Mouse (Mus musculus) heart, postnatal 0 days (tissue): ENCODE results near the gene Pithd1. TPM values are rescaled to one million over a fixed set of nuclear protein-coding genes. Genes with fewer than 3 reads are reported as not detected.

Experiments
- ATAC-seq: fragments of 200-750 bp; cut with Nextera tagmentation; 2 replicates; pipeline ENCODE4 v1.8.0; 2017; ENCODE audit warnings: low read depth, moderate number of reproducible peaks, moderate library complexity; ENCODE audit not compliant: insufficient read depth
- DNase-seq: peaks from one replicate; pipeline ENCODE4 v3.0.0-alpha.2; 2016; ENCODE audit warnings: low spot score
- H3K27ac ChIP-seq: fragments of 300-500 bp; sonication (generic); 2 replicates; pipeline ENCODE4 v1.5.1; 2014; ENCODE audit warnings: low read depth, mild to moderate bottlenecking
- H3K27me3 ChIP-seq: fragments of 300-500 bp; sonication (generic); 2 replicates; pipeline ENCODE4 v1.6.1; 2014; ENCODE audit warnings: low read length, mixed read lengths; ENCODE audit not compliant: control insufficient read depth, insufficient read depth
- H3K36me3 ChIP-seq: fragments of 300-500 bp; sonication (generic); replicated peaks from 2 replicates; pipeline ENCODE4 v1.6.1; 2014; ENCODE audit warnings: low read length, mixed read lengths; ENCODE audit not compliant: control insufficient read depth, insufficient read depth
- H3K4me1 ChIP-seq: fragments of 300-500 bp; sonication (generic); 2 replicates; pipeline ENCODE4 v1.6.1; 2014; ENCODE audit warnings: antibody characterized with exemption; ENCODE audit not compliant: control insufficient read depth, insufficient read depth
- H3K4me2 ChIP-seq: fragments of 300-500 bp; sonication (generic); 2 replicates; pipeline ENCODE4 v1.6.1; 2014; ENCODE audit warnings: low read depth, mild to moderate bottlenecking, low read length, moderate library complexity
- H3K4me3 ChIP-seq: fragments of 300-500 bp; sonication (generic); 2 replicates; pipeline ENCODE4 v1.5.1; 2014; ENCODE audit warnings: low read depth, low read length
- H3K9ac ChIP-seq: fragments of 300-500 bp; sonication (generic); replicated peaks from 2 replicates; pipeline ENCODE4 v1.6.1; 2014; ENCODE audit warnings: low read depth, low read length, mixed read lengths
- H3K9me3 ChIP-seq: fragments of 300-500 bp; sonication (generic); replicated peaks from 2 replicates; pipeline ENCODE4 v1.6.1; 2016; ENCODE audit warnings: low read length; ENCODE audit not compliant: control insufficient read depth
- CTCF ChIP-seq: IDR thresholded peaks from 2 replicates; pipeline ENCODE4 v1.5.1; 2016; ENCODE audit warnings: antibody characterized with exemption, control low read depth, low read depth
- EP300 ChIP-seq: IDR thresholded peaks from 2 replicates; pipeline ENCODE4 v1.6.1; 2016; ENCODE audit warnings: antibody characterized with exemption, low read depth
- WGBS: fragments of 180-500 bp; shearing (Covaris S2); extraction: QIAGEN DNeasy Blood & Tissue Kit; methylation state at CpG from one replicate; pipeline ENCODE4 v1.1.7; 2014; 5-methylcytosine and 5-hydroxymethylcytosine counted together
- polyA plus RNA-seq: library from polyadenylated mRNA; unstranded; fragments of >200 nt; fragmentation: Nextera tagmentation; extraction: Ambion mirVana; gene quantifications from 2 replicates; pipeline ENCODE4 v1.2.1, GENCODE M21; 2015
- total RNA-seq: library from RNA; depleted of rRNA; stranded (reverse); fragments of >200 nt; gene quantifications from 2 replicates; pipeline ENCODE4 v1.2.3, GENCODE M21; 2014; ENCODE audit warnings: low replicate concordance

Gene Pithd1
- total and polyA plus RNA-seq, 2 experiments from 2014 or later = 24.4 to 29.5 TPM

DNA sequence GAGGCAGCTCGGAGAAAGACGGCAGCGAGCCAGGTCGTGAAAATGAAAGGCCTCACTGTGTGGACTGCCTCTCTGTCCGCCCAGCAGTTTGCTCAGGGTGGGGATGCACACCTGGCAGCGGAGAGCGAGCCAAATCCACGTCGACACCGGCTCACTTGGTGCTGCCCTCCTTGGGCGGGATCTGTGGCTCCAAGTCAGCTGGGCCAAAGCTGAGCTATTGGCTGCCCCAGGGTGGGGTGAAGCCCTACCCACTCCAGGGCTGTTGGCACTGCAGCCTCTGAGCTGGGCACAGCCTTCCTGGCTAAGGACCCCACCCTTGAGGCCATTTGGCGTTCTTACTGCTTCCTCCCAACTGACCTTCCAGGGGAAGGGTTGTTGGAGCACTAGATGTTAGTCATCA is 22.6 kb downstream of the Pithd1 start:
- DNase-seq = no peak
- 0 out of 2 replicates have a peak overlapping the region, but pooled peaks have one; percentile 2 for H3K27ac ChIP-seq

DNA sequence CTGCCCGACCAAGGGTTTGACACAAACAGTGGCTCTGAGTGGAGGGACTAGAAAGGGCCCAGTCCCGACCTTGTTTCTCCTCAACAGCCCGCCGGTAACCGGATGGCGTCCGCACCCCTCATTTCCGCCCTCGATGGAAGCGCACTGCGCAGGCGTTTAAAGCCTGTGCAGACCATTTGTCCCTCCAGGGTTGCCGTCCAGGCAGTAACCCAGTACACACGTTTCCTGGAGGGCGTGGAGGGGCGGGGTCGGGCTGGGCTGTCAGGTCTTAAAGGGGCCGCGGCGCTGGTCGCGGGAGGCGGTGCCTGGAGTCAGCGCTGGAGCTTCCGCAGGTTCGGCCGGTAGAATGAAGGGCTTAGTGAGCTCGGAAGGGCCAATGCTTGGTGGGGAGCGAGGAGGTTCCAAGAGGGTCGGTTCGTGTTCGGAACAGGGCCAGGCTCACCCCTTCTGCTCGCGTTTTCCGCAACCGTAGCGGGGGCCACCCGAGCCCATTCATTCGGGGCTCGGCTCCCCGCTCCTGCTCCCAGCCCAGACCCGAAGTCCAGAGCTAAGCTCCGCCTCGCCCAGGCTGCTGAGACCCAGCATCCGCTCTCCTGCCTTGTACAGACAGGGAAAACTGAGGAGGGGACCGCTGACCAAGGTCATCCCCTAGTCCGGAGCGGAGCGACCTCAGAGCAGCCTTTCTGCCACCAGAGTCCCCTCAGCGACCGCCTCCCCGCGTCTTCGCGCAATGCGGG is 23.4 kb downstream of the Pithd1 start, which contains the start of gene Gale:
Gale (plus strand) TSS at position 271 of the 737 bp plus-strand sequence.
- no peaks in the 10 kb centered on the region for H3K27me3 ChIP-seq
- peak; percentile 64; the same call in 1 of the 2 replicates for TF ChIP-seq EP300
- TF ChIP-seq CTCF = no peak
- peak; percentile 93 for ATAC-seq
- no peaks in the 10 kb centered on the region for H3K9me3 ChIP-seq
- H3K27ac ChIP-seq = peak within 1 kb of the TSS; percentile 94
- WGBS = under 1% methylated on average over 56 of the region's 56 CpGs
- peak within 1 kb of the TSS; percentile 80 for H3K9ac ChIP-seq
- peaks cover 48% of the 10 kb centered on the region for H3K36me3 ChIP-seq
- peak within 1 kb of the TSS; percentile 94 for H3K4me2 ChIP-seq
- peak; percentile 96 for DNase-seq
- peak within 1 kb of the TSS; percentile 73 for H3K4me3 ChIP-seq
- H3K4me1 ChIP-seq = no peaks in the 10 kb centered on the region; the same call in 1 of the 2 replicates

More for the DNA sequence above, 22.6 kb downstream of the Pithd1 start:
- Histone ChIP-seq H3K9me3 (no peaks in the 10 kb centered on the region), H3K27me3 (no peaks in the 10 kb centered on the region), H3K9ac (peak overlapping the region; percentile 80), H3K4me1 (no peaks in the 10 kb centered on the region; the same call in 1 of the 2 replicates), H3K4me3 (peak overlapping the region; percentile 73), H3K4me2 (peak overlapping the region; percentile 94), H3K36me3 (peaks cover 54% of the 10 kb centered on the region)
- WGBS = 3% methylated on average over 12 of the region's 12 CpGs
- no peak for TF ChIP-seq EP300
- peak; percentile 15; the same call in 1 of the 2 replicates for ATAC-seq

GRCm38 (mm10) chr4:135962946-135963345 is 24.1 kb downstream of the Pithd1 start:
- peaks cover 48% of the 10 kb centered on the region for H3K36me3 ChIP-seq
- H3K9ac ChIP-seq = peak overlapping the region; percentile 80
- H3K4me3 ChIP-seq = peak overlapping the region; percentile 73
- peak; percentile 31 for ATAC-seq
- TF ChIP-seq CTCF (no peak), EP300 (no peak)
- H3K27ac ChIP-seq = peak overlapping the region; percentile 94
- no peaks in the 10 kb centered on the region for H3K9me3 ChIP-seq
- H3K4me2 ChIP-seq = peak overlapping the region; percentile 94
- H3K4me1 ChIP-seq = no peaks in the 10 kb centered on the region; the same call in 1 of the 2 replicates
- H3K27me3 ChIP-seq = no peaks in the 10 kb centered on the region
- WGBS = 7% methylated on average over 15 of the region's 15 CpGs
- no peak for DNase-seq

DNA sequence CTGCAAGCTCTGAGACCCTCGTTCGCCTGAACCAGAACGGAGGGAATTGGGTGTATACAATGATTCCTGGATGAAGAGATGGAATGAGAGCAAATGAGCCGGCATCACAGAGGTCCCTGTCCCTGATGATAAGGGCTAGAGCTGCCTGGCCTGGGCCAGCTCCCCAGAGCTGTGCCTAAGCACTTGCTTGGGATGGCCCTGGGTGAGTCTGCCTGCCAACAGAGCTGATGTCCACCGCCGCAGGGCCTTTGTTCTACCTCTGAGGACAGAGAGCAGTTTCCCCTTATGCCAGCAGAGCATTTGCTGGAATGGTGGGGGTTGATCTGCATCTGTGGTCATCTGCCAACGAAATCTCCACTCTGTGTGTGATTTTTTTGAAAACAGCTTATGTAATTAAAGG is 24.9 kb downstream of the Pithd1 start:
- 84% methylated on average over 7 of the region's 7 CpGs for WGBS
- Histone ChIP-seq H3K27me3 (no peaks in the 10 kb centered on the region), H3K4me3 (no peak overlapping the region), H3K4me2 (no peak overlapping the region), H3K9me3 (no peaks in the 10 kb centered on the region), H3K27ac (peak overlapping the region; percentile 94; the same call in 1 of the 2 replicates), H3K4me1 (no peaks in the 10 kb centered on the region; the same call in 1 of the 2 replicates), H3K36me3 (peaks cover 42% of the 10 kb centered on the region), H3K9ac (no peak overlapping the region)
- DNase-seq = no peak
- no peak for ATAC-seq
- TF ChIP-seq CTCF (no peak), EP300 (no peak)

- Histone ChIP-seq H3K27ac (no peak overlapping the region), H3K4me3 (no peak overlapping the region), H3K9ac (no peak overlapping the region), H3K36me3 (peaks cover 39% of the 10 kb centered on the region), H3K9me3 (no peaks in the 10 kb centered on the region), H3K4me2 (no peak overlapping the region), H3K27me3 (no peaks in the 10 kb centered on the region), H3K4me1 (no peaks in the 10 kb centered on the region; the same call in 1 of the 2 replicates)
- TF ChIP-seq CTCF = no peak
- no peak for TF ChIP-seq EP300
- DNase-seq (no peak), ATAC-seq (no peak)
- WGBS = 84% methylated on average over 5 of the region's 5 CpGs
Observed at GRCm38 (mm10) chr4:135961709-135962108, 25.4 kb downstream of the Pithd1 start.
